Mouse (Mus musculus): ENCODE measurements around the gene Haao.

Haao gene

DNA sequence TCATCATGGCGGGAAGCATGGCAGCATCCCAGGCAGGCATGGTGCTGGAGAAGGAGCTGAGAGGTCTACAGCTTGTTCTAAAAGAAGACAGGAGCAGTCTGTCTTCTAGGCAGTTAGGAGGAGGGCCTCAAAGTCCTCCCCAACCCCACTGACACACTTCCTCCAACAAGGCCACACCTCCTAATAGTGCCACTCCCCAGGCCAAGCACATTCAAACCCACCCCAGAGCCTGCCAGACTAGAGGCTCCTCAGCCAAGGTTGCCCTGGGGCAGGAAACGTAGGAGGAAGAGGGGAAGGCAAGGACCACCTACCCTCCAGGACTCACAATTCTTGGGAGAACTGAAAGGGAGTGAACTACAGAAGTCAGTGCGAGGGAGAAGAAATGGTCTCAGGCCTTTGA, at the start of gene Haao:
Gene Haao, minus strand, starts transcription at position 149 of the 400 bp plus-strand sequence.
- H3K36me3 ChIP-seq (ENCODE audit: control insufficient read depth, insufficient read depth, low read length, poor library complexity, severe bottlenecking), result peaks cover 4% of the 10 kb centered on the region; the same call in 1 of the 2 replicates
- peak; percentile 80 for DNase-seq (ENCODE audit: low read depth, low spot score)
- no peaks in the 10 kb centered on the region for H3K27me3 ChIP-seq (ENCODE audit: control insufficient read depth, insufficient read depth, low read length, poor library complexity, severe bottlenecking)

DNA sequence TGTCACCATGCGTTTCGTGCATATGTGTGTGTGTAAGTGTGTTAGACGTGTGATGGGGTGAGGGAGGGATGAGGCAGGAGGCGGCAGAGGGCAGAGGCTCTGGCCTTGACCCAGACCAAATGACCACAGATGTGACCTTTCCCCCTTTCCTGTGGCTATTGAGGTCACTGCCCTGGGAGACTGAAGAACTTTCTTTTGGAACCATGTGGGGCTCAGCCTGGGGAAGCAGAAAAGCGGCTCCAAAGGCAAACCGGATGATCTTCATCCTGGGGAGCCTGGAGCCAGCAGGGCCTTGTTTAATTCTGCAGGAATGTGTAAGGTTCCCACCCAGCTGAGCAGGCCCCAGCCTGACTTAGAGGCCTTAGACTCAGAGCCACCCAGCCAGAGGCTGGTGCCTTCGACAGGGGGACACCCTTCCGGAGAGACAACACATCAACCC, 49.6 kb upstream of the Haao start:
- no peaks in the 10 kb centered on the region for H3K27me3 ChIP-seq (ENCODE audit: control insufficient read depth, insufficient read depth, low read length, poor library complexity, severe bottlenecking)
- H3K36me3 ChIP-seq (ENCODE audit: control insufficient read depth, insufficient read depth, low read length, poor library complexity, severe bottlenecking), result no peaks in the 10 kb centered on the region
- no peak for DNase-seq (ENCODE audit: low read depth, low spot score)

DNA sequence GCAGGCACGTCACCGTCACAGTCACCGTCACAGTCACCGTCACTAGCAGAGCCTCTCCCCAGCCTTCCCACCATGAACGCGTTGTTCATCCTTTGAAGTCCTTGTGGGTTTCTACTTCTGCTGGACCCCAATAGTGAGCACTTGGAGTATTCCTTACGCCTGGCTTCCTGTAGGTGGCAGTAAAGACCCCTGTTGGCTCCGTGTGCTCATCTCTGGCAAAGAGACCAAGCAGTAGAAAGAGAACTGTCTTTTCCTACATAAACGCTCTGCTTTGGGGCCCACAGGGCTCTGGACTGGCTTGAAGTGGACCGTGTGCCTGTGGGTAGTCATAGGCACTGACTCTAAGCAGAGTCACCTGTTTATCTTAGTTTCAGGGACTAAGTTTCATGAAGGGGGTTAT, 49.0 kb upstream of the Haao start:
- Histone ChIP-seq H3K27me3 (ENCODE audit: control insufficient read depth, insufficient read depth, low read length, poor library complexity, severe bottlenecking) (no peaks in the 10 kb centered on the region), H3K36me3 (ENCODE audit: control insufficient read depth, insufficient read depth, low read length, poor library complexity, severe bottlenecking) (no peaks in the 10 kb centered on the region)
- peak; percentile 70 for DNase-seq (ENCODE audit: low read depth, low spot score)

DNA sequence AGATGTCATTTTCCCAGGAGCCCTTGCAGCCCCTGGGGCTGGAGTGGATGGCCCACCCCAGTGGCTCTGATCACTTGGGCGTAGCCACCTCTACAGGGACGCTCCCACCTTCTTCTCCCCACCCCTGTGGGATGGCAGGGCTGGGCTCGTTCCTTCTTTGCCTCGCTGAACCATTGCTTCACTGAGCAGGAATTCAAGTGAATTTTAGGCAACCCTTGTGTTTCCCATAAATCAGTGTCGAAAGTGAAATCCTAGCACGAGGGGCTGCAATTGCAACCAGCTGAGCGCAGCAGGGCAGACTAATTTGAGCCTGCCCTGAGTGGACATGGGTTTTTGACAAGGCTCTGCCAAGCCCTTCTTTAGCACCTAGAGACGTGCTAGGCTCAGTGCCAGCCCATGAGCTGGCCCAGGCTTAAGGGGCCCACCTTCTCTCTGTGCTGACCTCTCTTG, 47.6 kb upstream of the Haao start:
- H3K27me3 ChIP-seq (ENCODE audit: control insufficient read depth, insufficient read depth, low read length, poor library complexity, severe bottlenecking), result no peaks in the 10 kb centered on the region
- H3K36me3 ChIP-seq (ENCODE audit: control insufficient read depth, insufficient read depth, low read length, poor library complexity, severe bottlenecking), result no peaks in the 10 kb centered on the region
- DNase-seq (ENCODE audit: low read depth, low spot score), result no peak

DNA sequence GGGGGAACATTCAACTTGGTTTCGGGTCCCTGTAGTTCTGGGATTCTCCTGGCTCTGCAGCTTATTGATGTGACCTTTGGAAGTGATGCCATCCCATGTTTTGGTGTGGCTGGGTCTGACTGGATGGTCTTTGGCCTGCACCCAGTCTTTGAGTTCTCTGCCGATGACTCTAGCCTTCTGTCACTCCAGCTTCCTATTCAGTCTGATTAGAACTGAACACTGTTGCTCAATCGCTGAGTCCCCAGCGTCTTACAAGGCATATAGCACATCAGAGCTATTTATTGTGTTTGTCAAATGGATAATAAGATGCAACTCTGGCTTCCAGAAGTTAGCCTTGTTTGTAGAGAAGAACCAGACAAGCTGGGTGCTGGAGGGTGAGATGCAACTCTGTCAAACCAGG, 45.4 kb upstream of the Haao start:
- no peak for DNase-seq (ENCODE audit: low read depth, low spot score)
- Histone ChIP-seq H3K36me3 (ENCODE audit: control insufficient read depth, insufficient read depth, low read length, poor library complexity, severe bottlenecking) (no peaks in the 10 kb centered on the region), H3K27me3 (ENCODE audit: control insufficient read depth, insufficient read depth, low read length, poor library complexity, severe bottlenecking) (no peaks in the 10 kb centered on the region)

DNA sequence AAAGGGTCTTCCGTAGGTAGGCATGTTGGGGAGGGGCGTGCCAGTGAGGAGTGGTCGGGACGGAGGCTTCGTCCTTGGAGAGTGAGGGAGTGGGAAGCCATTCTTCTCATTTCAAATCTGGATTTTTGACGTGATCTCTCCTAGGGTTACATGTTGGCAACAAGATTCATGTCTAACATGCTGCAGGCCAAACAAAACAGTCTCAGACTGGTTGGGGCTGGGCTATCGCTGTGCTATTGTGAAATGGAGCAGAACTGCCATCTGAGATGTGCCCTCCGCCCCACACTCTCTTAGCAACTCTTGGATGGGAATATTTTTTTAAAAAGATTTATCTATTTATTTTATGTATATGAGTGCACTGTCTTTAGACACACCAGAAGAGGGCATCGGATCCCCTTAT, 44.1 kb upstream of the Haao start:
- Histone ChIP-seq H3K27me3 (ENCODE audit: control insufficient read depth, insufficient read depth, low read length, poor library complexity, severe bottlenecking) (no peaks in the 10 kb centered on the region), H3K36me3 (ENCODE audit: control insufficient read depth, insufficient read depth, low read length, poor library complexity, severe bottlenecking) (no peaks in the 10 kb centered on the region)
- DNase-seq (ENCODE audit: low read depth, low spot score), result no peak

- no peak for DNase-seq (ENCODE audit: low read depth, low spot score)
- H3K36me3 ChIP-seq (ENCODE audit: control insufficient read depth, insufficient read depth, low read length, poor library complexity, severe bottlenecking), result no peaks in the 10 kb centered on the region
- no peaks in the 10 kb centered on the region for H3K27me3 ChIP-seq (ENCODE audit: control insufficient read depth, insufficient read depth, low read length, poor library complexity, severe bottlenecking)
Measured at GRCm38 (mm10) chr17:83890373-83890696, 42.6 kb upstream of the Haao start.

DNA sequence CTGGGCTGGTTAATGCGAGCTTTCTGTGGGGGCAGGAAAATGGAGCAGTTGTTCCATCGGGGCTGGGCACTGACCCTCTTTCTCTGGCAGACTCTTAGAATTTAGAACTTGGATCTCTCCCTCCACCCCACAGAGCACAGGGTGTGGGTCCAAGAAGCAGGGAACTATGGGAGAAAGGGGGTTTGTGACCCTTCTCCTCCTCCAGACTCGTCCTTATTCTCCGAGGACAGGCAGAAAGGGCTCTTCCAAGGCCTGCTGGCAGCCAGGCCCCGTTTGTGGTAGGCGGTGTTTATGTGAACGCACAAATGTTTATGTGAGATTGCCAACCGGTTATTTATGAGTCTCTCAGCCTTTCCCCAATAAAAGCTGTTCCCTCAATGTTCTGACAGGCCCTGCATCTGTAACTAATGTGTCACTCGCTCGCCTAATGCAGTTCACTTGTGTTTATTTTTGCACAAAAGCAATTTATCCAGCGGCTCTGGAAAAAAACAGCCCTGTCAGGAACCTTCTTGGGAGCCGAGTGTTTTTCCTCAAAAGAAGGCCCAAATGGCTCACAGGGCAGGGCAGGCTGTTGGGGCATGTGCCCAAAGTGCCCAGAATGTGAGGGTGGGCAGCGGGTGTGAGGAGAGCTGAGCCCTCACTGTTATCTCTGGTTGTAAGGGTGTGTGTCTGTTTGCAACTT, 42.1 kb upstream of the Haao start:
- no peaks in the 10 kb centered on the region for H3K36me3 ChIP-seq (ENCODE audit: control insufficient read depth, insufficient read depth, low read length, poor library complexity, severe bottlenecking)
- no peaks in the 10 kb centered on the region for H3K27me3 ChIP-seq (ENCODE audit: control insufficient read depth, insufficient read depth, low read length, poor library complexity, severe bottlenecking)
- DNase-seq (ENCODE audit: low read depth, low spot score), result no peak

DNA sequence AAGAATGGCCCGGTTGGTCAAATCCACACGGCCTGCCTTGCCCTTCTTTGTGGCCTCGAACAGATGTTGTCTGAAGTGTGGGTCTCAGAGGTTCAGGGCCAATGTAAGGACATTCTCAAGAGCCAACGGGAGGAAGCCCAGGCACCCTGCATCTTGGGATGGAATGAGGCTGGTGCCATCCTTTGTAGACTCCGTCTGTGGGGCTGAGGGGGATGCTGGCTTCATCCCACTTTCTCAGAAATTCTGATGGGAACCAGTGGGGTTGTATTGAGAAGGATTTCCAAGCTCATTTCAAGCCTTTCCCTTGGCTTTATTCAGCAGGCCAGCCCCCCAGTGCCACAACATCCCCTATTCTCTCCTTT, 41.5 kb upstream of the Haao start:
- no peaks in the 10 kb centered on the region for H3K36me3 ChIP-seq (ENCODE audit: control insufficient read depth, insufficient read depth, low read length, poor library complexity, severe bottlenecking)
- H3K27me3 ChIP-seq (ENCODE audit: control insufficient read depth, insufficient read depth, low read length, poor library complexity, severe bottlenecking), result no peaks in the 10 kb centered on the region

DNA sequence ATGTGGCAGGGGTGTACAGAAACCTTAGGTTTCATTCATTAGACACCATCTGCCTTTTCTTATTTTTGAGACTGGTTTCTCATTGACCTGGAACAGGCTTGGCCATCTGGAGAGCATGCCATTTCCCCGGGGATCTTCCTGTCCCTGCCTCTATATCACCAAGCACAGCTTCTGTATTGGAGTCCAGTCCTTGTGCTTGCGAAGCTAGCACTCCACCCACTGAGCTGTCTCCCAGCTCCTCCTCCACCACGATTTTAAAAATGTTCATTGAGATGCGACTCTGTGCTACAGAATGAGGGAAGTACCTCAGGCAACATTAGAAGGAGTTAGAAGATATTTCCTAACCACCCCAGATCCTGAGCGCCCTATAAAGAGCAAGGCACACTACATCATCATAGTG, 39.5 kb upstream of the Haao start:
- Histone ChIP-seq H3K27me3 (ENCODE audit: control insufficient read depth, insufficient read depth, low read length, poor library complexity, severe bottlenecking) (no peaks in the 10 kb centered on the region), H3K36me3 (ENCODE audit: control insufficient read depth, insufficient read depth, low read length, poor library complexity, severe bottlenecking) (no peaks in the 10 kb centered on the region)
- no peak for DNase-seq (ENCODE audit: low read depth, low spot score)

More for the DNA sequence above, 41.5 kb upstream of the Haao start:
- no peak for DNase-seq (ENCODE audit: low read depth, low spot score)

GRCm38 (mm10) chr17:83886395-83886794, 38.6 kb upstream of the Haao start:
- no peak for DNase-seq (ENCODE audit: low read depth, low spot score)
- Histone ChIP-seq H3K27me3 (ENCODE audit: control insufficient read depth, insufficient read depth, low read length, poor library complexity, severe bottlenecking) (no peaks in the 10 kb centered on the region), H3K36me3 (ENCODE audit: control insufficient read depth, insufficient read depth, low read length, poor library complexity, severe bottlenecking) (no peaks in the 10 kb centered on the region)

- no peaks in the 10 kb centered on the region for H3K36me3 ChIP-seq (ENCODE audit: control insufficient read depth, insufficient read depth, low read length, poor library complexity, severe bottlenecking)
- DNase-seq (ENCODE audit: low read depth, low spot score), result no peak
- no peaks in the 10 kb centered on the region for H3K27me3 ChIP-seq (ENCODE audit: control insufficient read depth, insufficient read depth, low read length, poor library complexity, severe bottlenecking)
Measured at GRCm38 (mm10) chr17:83885750-83886149, 38.0 kb upstream of the Haao start.

GRCm38 (mm10) chr17:83885021-83885582, 37.3 kb upstream of the Haao start:
- no peaks in the 10 kb centered on the region for H3K36me3 ChIP-seq (ENCODE audit: control insufficient read depth, insufficient read depth, low read length, poor library complexity, severe bottlenecking)
- no peak for DNase-seq (ENCODE audit: low read depth, low spot score)
- H3K27me3 ChIP-seq (ENCODE audit: control insufficient read depth, insufficient read depth, low read length, poor library complexity, severe bottlenecking), result no peaks in the 10 kb centered on the region

DNA sequence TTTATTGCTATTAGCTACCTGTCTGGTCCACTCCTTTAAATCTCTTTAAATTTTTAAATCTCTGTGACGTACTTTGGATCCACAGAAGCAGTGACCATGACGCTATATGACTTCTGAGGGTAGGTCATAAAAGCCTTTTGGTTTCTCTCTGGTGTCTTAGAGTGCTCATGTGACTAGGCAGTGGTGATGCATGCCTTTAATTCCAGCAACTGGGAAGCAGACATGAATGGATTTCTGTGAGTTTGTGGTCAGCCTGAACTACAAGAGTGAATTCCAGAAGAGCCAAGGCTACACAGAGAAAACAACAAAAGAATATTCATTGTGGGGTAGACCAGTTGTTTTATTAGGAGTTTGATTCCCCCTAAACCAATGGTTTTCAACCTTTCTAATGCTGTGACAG, 35.0 kb upstream of the Haao start:
- Histone ChIP-seq H3K27me3 (ENCODE audit: control insufficient read depth, insufficient read depth, low read length, poor library complexity, severe bottlenecking) (no peaks in the 10 kb centered on the region), H3K36me3 (ENCODE audit: control insufficient read depth, insufficient read depth, low read length, poor library complexity, severe bottlenecking) (no peaks in the 10 kb centered on the region)
- DNase-seq (ENCODE audit: low read depth, low spot score), result no peak

- Histone ChIP-seq H3K27me3 (ENCODE audit: control insufficient read depth, insufficient read depth, low read length, poor library complexity, severe bottlenecking) (no peaks in the 10 kb centered on the region), H3K36me3 (ENCODE audit: control insufficient read depth, insufficient read depth, low read length, poor library complexity, severe bottlenecking) (no peaks in the 10 kb centered on the region)
- no peak for DNase-seq (ENCODE audit: low read depth, low spot score)
Measured at GRCm38 (mm10) chr17:83881071-83881470, 33.3 kb upstream of the Haao start.

- DNase-seq (ENCODE audit: low read depth, low spot score), result no peak
- H3K36me3 ChIP-seq (ENCODE audit: control insufficient read depth, insufficient read depth, low read length, poor library complexity, severe bottlenecking), result no peaks in the 10 kb centered on the region
Measured at GRCm38 (mm10) chr17:83880174-83880710, 32.5 kb upstream of the Haao start.

More at GRCm38 (mm10) chr17:83880174-83880710, 32.5 kb upstream of the Haao start:
- H3K27me3 ChIP-seq (ENCODE audit: control insufficient read depth, insufficient read depth, low read length, poor library complexity, severe bottlenecking), result no peaks in the 10 kb centered on the region
